8 mouse cellular contexts compared by ENCODE assay signal in the genomic region with DNA sequence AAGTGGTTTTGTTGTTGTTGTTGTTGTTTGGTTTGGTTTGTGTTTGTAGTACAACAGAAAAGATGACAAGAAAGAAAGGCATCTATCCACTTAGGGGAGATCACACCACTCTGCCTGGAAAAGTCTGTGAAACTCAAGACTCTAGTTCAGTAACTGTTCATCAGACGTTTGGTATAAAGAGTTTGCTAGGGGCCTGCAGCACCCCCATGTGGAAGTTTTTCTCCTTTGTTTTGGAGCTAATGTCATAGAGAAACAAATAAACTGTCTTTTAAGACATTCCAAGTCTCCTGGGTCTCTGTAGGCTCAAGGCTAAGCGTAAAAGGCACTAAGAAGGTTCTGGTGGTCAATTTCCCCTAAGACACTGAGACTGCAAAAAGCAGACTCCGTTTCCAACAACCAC. TPM values are rescaled to one million over a fixed set of nuclear protein-coding genes. Genes with fewer than 3 reads are reported as not detected.
DNase-seq lines count a peak whose midpoint lies in the region; ATAC-seq and TF ChIP-seq lines count a peak whose summit lies in the region.

No protein-coding gene starts in this region.

- no peaks in the 10 kb centered on the region for H3K27me3 ChIP-seq in lung, embryonic 14.5 days (ENCODE audit: insufficient read depth, low read length)
- no peaks in the 10 kb centered on the region for H3K27me3 ChIP-seq in embryonic facial prominence, embryonic 12.5 days
- no peaks in the 10 kb centered on the region for H3K27me3 ChIP-seq in intestine, embryonic 15.5 days (replicated peaks)
- no peaks in the 10 kb centered on the region for H3K27me3 ChIP-seq in neural tube, embryonic 14.5 days (ENCODE audit: control insufficient read depth, insufficient read depth, low read length)

- ATAC-seq in lung, embryonic 14.5 days (ENCODE audit: insufficient read depth), result no peak
- no peak for ATAC-seq in embryonic facial prominence, embryonic 12.5 days (ENCODE audit: insufficient number of reproducible peaks, insufficient read depth, low FRiP score, low TSS enrichment)
- ATAC-seq in intestine, embryonic 15.5 days, result no peak
- no peak for ATAC-seq in neural tube, embryonic 14.5 days (ENCODE audit: low read depth)

- H3K9ac ChIP-seq in lung, embryonic 14.5 days, result no peak overlapping the region; the same call in 1 of the 2 replicates
- H3K9ac ChIP-seq in embryonic facial prominence, embryonic 12.5 days, result no peak overlapping the region
- peak overlapping the region; percentile 57 for H3K9ac ChIP-seq in intestine, embryonic 15.5 days
- peak overlapping the region; percentile 75; the same call in 1 of the 2 replicates for H3K9ac ChIP-seq in neural tube, embryonic 14.5 days (replicated peaks; ENCODE audit: low read depth, low read length)

- peak; percentile 54 for DNase-seq in lung, embryonic 14.5 days
- no peak for DNase-seq in lung, adult 2 months
- DNase-seq in Muller cell, postnatal 12 days (ENCODE audit: inconsistent ontology term), result no peak
- no peak for DNase-seq in adrenal gland, postnatal 10 days
- DNase-seq in gastrocnemius, postnatal 4 days (ENCODE audit: low spot score in 2 of 2), result no peak

- H3K27ac ChIP-seq in lung, embryonic 14.5 days (ENCODE audit: low read depth), result no peak overlapping the region
- H3K27ac ChIP-seq in embryonic facial prominence, embryonic 12.5 days, result no peak overlapping the region
- H3K27ac ChIP-seq in intestine, embryonic 15.5 days, result no peak overlapping the region
- H3K27ac ChIP-seq in neural tube, embryonic 14.5 days (ENCODE audit: low read depth, low read length), result peak overlapping the region; percentile 81

- no peaks in the 10 kb centered on the region for H3K9me3 ChIP-seq in lung, embryonic 14.5 days (ENCODE audit: low read depth, low read length)
- no peaks in the 10 kb centered on the region for H3K9me3 ChIP-seq in embryonic facial prominence, embryonic 12.5 days
- H3K9me3 ChIP-seq in intestine, embryonic 15.5 days, result no peaks in the 10 kb centered on the region
- no peaks in the 10 kb centered on the region for H3K9me3 ChIP-seq in neural tube, embryonic 14.5 days (ENCODE audit: control insufficient read depth, low read length)

- H3K4me2 ChIP-seq in lung, embryonic 14.5 days, result peak overlapping the region; percentile 89
- H3K4me2 ChIP-seq in embryonic facial prominence, embryonic 12.5 days (replicated peaks), result peak overlapping the region; percentile 75
- peak overlapping the region; percentile 71 for H3K4me2 ChIP-seq in intestine, embryonic 15.5 days (replicated peaks)
- H3K4me2 ChIP-seq in neural tube, embryonic 14.5 days (ENCODE audit: low read depth, low read length), result peak overlapping the region; percentile 83

- H3K4me1 ChIP-seq in lung, embryonic 14.5 days (ENCODE audit: insufficient read depth), result peaks cover 6% of the 10 kb centered on the region; the same call in 1 of the 2 replicates
- H3K4me1 ChIP-seq in lung, adult 2 months (ENCODE audit: control insufficient read depth, insufficient read depth, low read length), result peaks cover 7% of the 10 kb centered on the region
- peaks cover 8% of the 10 kb centered on the region for H3K4me1 ChIP-seq in embryonic facial prominence, embryonic 12.5 days
- peaks cover 10% of the 10 kb centered on the region for H3K4me1 ChIP-seq in intestine, embryonic 15.5 days (replicated peaks)
- H3K4me1 ChIP-seq in neural tube, embryonic 14.5 days (ENCODE audit: control insufficient read depth, insufficient read depth, low read length), result peaks cover 23% of the 10 kb centered on the region

- no peak overlapping the region for H3K4me3 ChIP-seq in lung, embryonic 14.5 days (ENCODE audit: low read depth, low read length)
- no peak overlapping the region for H3K4me3 ChIP-seq in lung, adult 2 months (replicated peaks; ENCODE audit: extremely low read depth, low read depth, low read length)
- H3K4me3 ChIP-seq in embryonic facial prominence, embryonic 12.5 days, result 0 out of 2 replicates have a peak overlapping the region, but pooled peaks have one; percentile 68
- H3K4me3 ChIP-seq in intestine, embryonic 15.5 days (replicated peaks), result 0 out of 2 replicates have a peak overlapping the region, but pooled peaks have one; percentile 70
- H3K4me3 ChIP-seq in neural tube, embryonic 14.5 days (ENCODE audit: low read depth, low read length), result peak overlapping the region; percentile 55

- no peak for TF ChIP-seq POLR2A in lung, adult 2 months (IDR thresholded peaks at IDR 0.05; ENCODE audit: borderline replicate concordance, extremely low read depth, low read depth, low read length)

- H3K36me3 ChIP-seq in lung, embryonic 14.5 days (ENCODE audit: insufficient read depth), result peaks cover 24% of the 10 kb centered on the region
- H3K36me3 ChIP-seq in embryonic facial prominence, embryonic 12.5 days, result peaks cover 23% of the 10 kb centered on the region
- peaks cover 8% of the 10 kb centered on the region; the same call in 1 of the 2 replicates for H3K36me3 ChIP-seq in intestine, embryonic 15.5 days
- H3K36me3 ChIP-seq in neural tube, embryonic 14.5 days (ENCODE audit: control insufficient read depth, insufficient read depth, low read length), result peaks cover 21% of the 10 kb centered on the region

- 41% methylated on average over 3 of the region's 3 CpGs for WGBS in lung, embryonic 14.5 days
- WGBS in lung, adult 2 months, result 32% methylated on average over 3 of the region's 3 CpGs
- WGBS in embryonic facial prominence, embryonic 12.5 days, result 46% methylated on average over 3 of the region's 3 CpGs
- WGBS in intestine, embryonic 15.5 days, result 45% methylated on average over 3 of the region's 3 CpGs
- 22% methylated on average over 3 of the region's 3 CpGs for WGBS in neural tube, embryonic 14.5 days

- no peak for TF ChIP-seq CTCF in lung, embryonic 14.5 days (IDR thresholded peaks at IDR 0.05; ENCODE audit: low read depth)
- no peak for TF ChIP-seq CTCF in lung, adult 2 months (IDR thresholded peaks at IDR 0.05; ENCODE audit: insufficient read depth, low read length)

RNA-seq across cellular contexts. Expression of a gene that starts 1.3 kb away (rescaled TPM):
- polyA plus RNA-seq in lung, embryonic 14.5 days (2014; fragmentation: Nextera tagmentation; extraction: Ambion mirVana), result 10.3 and 15.7 TPM in 2 replicates
- 23.5 and 26.8 TPM in 2 replicates for polyA plus RNA-seq in lung, adult 2 months (2012; rRNA removed)
- 27.6 and 28.5 TPM in 2 replicates for polyA plus RNA-seq in embryonic facial prominence, embryonic 12.5 days (2016; fragmentation: Nextera tagmentation; extraction: Ambion mirVana)
- polyA plus RNA-seq in intestine, embryonic 15.5 days (2015; fragmentation: Nextera tagmentation; extraction: Ambion mirVana), result 14.4 and 14.6 TPM in 2 replicates
- polyA plus RNA-seq in neural tube, embryonic 14.5 days (2014; fragmentation: Nextera tagmentation; extraction: Ambion mirVana), result 43.9 and 51.2 TPM in 2 replicates
- 10 to 100 TPM; 19.2 to 22.9 TPM for total RNA-seq in adrenal gland, postnatal 10 days (2021)
- total RNA-seq in gastrocnemius, postnatal 4 days (2021), result 10 to 100 TPM; 14.0 to 15.3 TPM

RNA-seq across cellular contexts. Expression of a gene that starts 12.9 kb away (rescaled TPM):
- polyA plus RNA-seq in lung, embryonic 14.5 days (2014; fragmentation: Nextera tagmentation; extraction: Ambion mirVana), result 103 and 112 TPM in 2 replicates
- 15.3 and 19.0 TPM in 2 replicates for polyA plus RNA-seq in lung, adult 2 months (2012; rRNA removed)
- 160 and 169 TPM in 2 replicates for polyA plus RNA-seq in embryonic facial prominence, embryonic 12.5 days (2016; fragmentation: Nextera tagmentation; extraction: Ambion mirVana)
- polyA plus RNA-seq in intestine, embryonic 15.5 days (2015; fragmentation: Nextera tagmentation; extraction: Ambion mirVana), result 92.8 and 101 TPM in 2 replicates
- 62.5 and 66.5 TPM in 2 replicates for polyA plus RNA-seq in neural tube, embryonic 14.5 days (2014; fragmentation: Nextera tagmentation; extraction: Ambion mirVana)
- total RNA-seq in adrenal gland, postnatal 10 days (2021), result 10 to 100 TPM; 64.9 to 73.1 TPM
- 10 to 100 TPM; 68.9 to 71.8 TPM for total RNA-seq in gastrocnemius, postnatal 4 days (2021)

RNA-seq across cellular contexts. Expression of a gene that starts 53.7 kb away (rescaled TPM):
- 34.6 and 39.5 TPM in 2 replicates for polyA plus RNA-seq in lung, embryonic 14.5 days (2014; fragmentation: Nextera tagmentation; extraction: Ambion mirVana)
- polyA plus RNA-seq in lung, adult 2 months (2012; rRNA removed), result 225 and 264 TPM in 2 replicates
- 72.6 and 75.8 TPM in 2 replicates for polyA plus RNA-seq in embryonic facial prominence, embryonic 12.5 days (2016; fragmentation: Nextera tagmentation; extraction: Ambion mirVana)
- polyA plus RNA-seq in intestine, embryonic 15.5 days (2015; fragmentation: Nextera tagmentation; extraction: Ambion mirVana), result 50.4 and 52.6 TPM in 2 replicates
- 39.7 and 51.7 TPM in 2 replicates for polyA plus RNA-seq in neural tube, embryonic 14.5 days (2014; fragmentation: Nextera tagmentation; extraction: Ambion mirVana)
- 100 to 1,000 TPM; 300 to 307 TPM for total RNA-seq in adrenal gland, postnatal 10 days (2021)
- 100 to 1,000 TPM; 200 to 204 TPM for total RNA-seq in gastrocnemius, postnatal 4 days (2021)

Comparison
In these comparisons a context has a peak if more than half of its experiments do, and no peak if none do; other contexts are left out.
1. H3K4me3 ChIP-seq: peak in embryonic facial prominence, embryonic 12.5 days (single experiment), intestine, embryonic 15.5 days (single experiment) and neural tube, embryonic 14.5 days (single experiment); none in lung, embryonic 14.5 days (single experiment) and lung, adult 2 months (single experiment).
2. H3K9ac ChIP-seq: peak in intestine, embryonic 15.5 days (single experiment) and neural tube, embryonic 14.5 days (single experiment); none in lung, embryonic 14.5 days (single experiment) and embryonic facial prominence, embryonic 12.5 days (single experiment).
3. Peak in every context shown above with its lines, with median percentiles within 50 percentile points of each other: H3K4me2 ChIP-seq.